Mouse (Mus musculus) heart, postnatal 0 days (tissue): ENCODE data around the gene Agpat1. TPM values are rescaled to one million over a fixed set of nuclear protein-coding genes. Genes with fewer than 3 reads are reported as not detected.

ENCODE experiments used
- ATAC-seq: fragments of 200-750 bp; cut with Nextera tagmentation; 2 replicates; pipeline ENCODE4 v1.8.0; 2017; ENCODE audit warnings: low read depth, moderate number of reproducible peaks, moderate library complexity; ENCODE audit not compliant: insufficient read depth
- DNase-seq: peaks from one replicate; pipeline ENCODE4 v3.0.0-alpha.2; 2016; ENCODE audit warnings: low spot score
- H3K27ac ChIP-seq: fragments of 300-500 bp; sonication (generic); 2 replicates; pipeline ENCODE4 v1.5.1; 2014; ENCODE audit warnings: low read depth, mild to moderate bottlenecking
- H3K27me3 ChIP-seq: fragments of 300-500 bp; sonication (generic); 2 replicates; pipeline ENCODE4 v1.6.1; 2014; ENCODE audit warnings: low read length, mixed read lengths; ENCODE audit not compliant: control insufficient read depth, insufficient read depth
- H3K36me3 ChIP-seq: fragments of 300-500 bp; sonication (generic); replicated peaks from 2 replicates; pipeline ENCODE4 v1.6.1; 2014; ENCODE audit warnings: low read length, mixed read lengths; ENCODE audit not compliant: control insufficient read depth, insufficient read depth
- H3K4me1 ChIP-seq: fragments of 300-500 bp; sonication (generic); 2 replicates; pipeline ENCODE4 v1.6.1; 2014; ENCODE audit warnings: antibody characterized with exemption; ENCODE audit not compliant: control insufficient read depth, insufficient read depth
- H3K4me2 ChIP-seq: fragments of 300-500 bp; sonication (generic); 2 replicates; pipeline ENCODE4 v1.6.1; 2014; ENCODE audit warnings: low read depth, mild to moderate bottlenecking, low read length, moderate library complexity
- H3K4me3 ChIP-seq: fragments of 300-500 bp; sonication (generic); 2 replicates; pipeline ENCODE4 v1.5.1; 2014; ENCODE audit warnings: low read depth, low read length
- H3K9ac ChIP-seq: fragments of 300-500 bp; sonication (generic); replicated peaks from 2 replicates; pipeline ENCODE4 v1.6.1; 2014; ENCODE audit warnings: low read depth, low read length, mixed read lengths
- H3K9me3 ChIP-seq: fragments of 300-500 bp; sonication (generic); replicated peaks from 2 replicates; pipeline ENCODE4 v1.6.1; 2016; ENCODE audit warnings: low read length; ENCODE audit not compliant: control insufficient read depth
- CTCF ChIP-seq: IDR thresholded peaks from 2 replicates; pipeline ENCODE4 v1.5.1; 2016; ENCODE audit warnings: antibody characterized with exemption, control low read depth, low read depth
- EP300 ChIP-seq: IDR thresholded peaks from 2 replicates; pipeline ENCODE4 v1.6.1; 2016; ENCODE audit warnings: antibody characterized with exemption, low read depth
- WGBS: fragments of 180-500 bp; shearing (Covaris S2); extraction: QIAGEN DNeasy Blood & Tissue Kit; methylation state at CpG from one replicate; pipeline ENCODE4 v1.1.7; 2014; 5-methylcytosine and 5-hydroxymethylcytosine counted together
- polyA plus RNA-seq: library from polyadenylated mRNA; unstranded; fragments of >200 nt; fragmentation: Nextera tagmentation; extraction: Ambion mirVana; gene quantifications from 2 replicates; pipeline ENCODE4 v1.2.1, GENCODE M21; 2015
- total RNA-seq: library from RNA; depleted of rRNA; stranded (reverse); fragments of >200 nt; gene quantifications from 2 replicates; pipeline ENCODE4 v1.2.3, GENCODE M21; 2014; ENCODE audit warnings: low replicate concordance

Gene Agpat1
- total and polyA plus RNA-seq, 2 experiments from 2014 or later: 39.6 to 112 TPM

GRCm38 (mm10) chr17:34630761-34631301 is 26.8 kb downstream of the Agpat1 start:
- no peak for ATAC-seq
- H3K27me3 ChIP-seq: peaks cover 50% of the 10 kb centered on the region
- H3K4me2 ChIP-seq: peak overlapping the region; percentile 59
- H3K36me3 ChIP-seq: no peaks in the 10 kb centered on the region
- peak overlapping the region; percentile 37 for H3K4me3 ChIP-seq
- WGBS: 4% methylated on average over 48 of the region's 48 CpGs
- TF ChIP-seq EP300 (no peak), CTCF (no peak)
- no peak for DNase-seq
- peak overlapping the region; percentile 36; the same call in 1 of the 2 replicates for H3K27ac ChIP-seq
- no peaks in the 10 kb centered on the region for H3K9me3 ChIP-seq
- H3K4me1 ChIP-seq: peaks cover 16% of the 10 kb centered on the region
- peak overlapping the region; percentile 41; the same call in 1 of the 2 replicates for H3K9ac ChIP-seq

GRCm38 (mm10) chr17:34631647-34632046 is 27.6 kb downstream of the Agpat1 start:
- Histone ChIP-seq H3K36me3 (no peaks in the 10 kb centered on the region), H3K9me3 (no peaks in the 10 kb centered on the region), H3K4me2 (peak overlapping the region; percentile 59), H3K9ac (peak overlapping the region; percentile 22; the same call in 1 of the 2 replicates), H3K4me3 (peak overlapping the region; percentile 35), H3K27ac (no peak overlapping the region), H3K27me3 (peaks cover 50% of the 10 kb centered on the region), H3K4me1 (peaks cover 10% of the 10 kb centered on the region)
- no peak for TF ChIP-seq CTCF
- TF ChIP-seq EP300: no peak
- no peak for DNase-seq
- WGBS: 8% methylated on average over 12 of the region's 12 CpGs
- no peak for ATAC-seq

DNA sequence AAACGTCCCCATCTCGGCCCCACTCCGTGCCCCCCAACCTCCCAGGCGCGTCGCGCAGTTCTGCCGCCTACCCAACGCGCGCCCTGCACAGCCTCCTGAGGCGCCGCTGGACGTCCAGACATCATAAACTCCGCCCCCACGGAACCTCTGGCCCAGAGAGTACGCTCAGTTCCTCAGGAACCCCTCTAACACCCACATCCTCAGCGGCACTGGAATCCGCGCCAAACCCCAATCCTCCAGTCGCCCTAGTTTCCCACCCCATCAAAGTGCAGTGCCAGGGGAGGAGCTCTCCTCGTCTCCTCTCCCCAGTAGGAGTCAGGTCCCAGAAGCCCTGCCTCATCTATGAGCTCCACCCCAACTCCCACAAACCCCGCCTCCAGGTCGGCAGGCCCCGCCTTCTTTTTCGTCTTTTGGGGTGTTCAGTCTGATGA is 28.2 kb downstream of the Agpat1 start:
- H3K27me3 ChIP-seq: peaks cover 50% of the 10 kb centered on the region
- WGBS: 2% methylated on average over 26 of the region's 26 CpGs
- 0 out of 2 replicates have a peak, but pooled peaks have one; percentile 12 for ATAC-seq
- no peak for DNase-seq
- peak overlapping the region; percentile 35 for H3K4me3 ChIP-seq
- peaks cover 10% of the 10 kb centered on the region for H3K4me1 ChIP-seq
- H3K36me3 ChIP-seq: no peaks in the 10 kb centered on the region
- TF ChIP-seq CTCF (no peak), EP300 (no peak)
- H3K9me3 ChIP-seq: no peaks in the 10 kb centered on the region
- H3K27ac ChIP-seq: no peak overlapping the region
- peak overlapping the region; percentile 59 for H3K4me2 ChIP-seq
- H3K9ac ChIP-seq: peak overlapping the region; percentile 22; the same call in 1 of the 2 replicates

GRCm38 (mm10) chr17:34635671-34636070 is 31.6 kb downstream of the Agpat1 start:
- Histone ChIP-seq H3K9me3 (no peaks in the 10 kb centered on the region), H3K36me3 (no peaks in the 10 kb centered on the region), H3K4me1 (no peaks in the 10 kb centered on the region; the same call in 1 of the 2 replicates), H3K27me3 (peaks cover 32% of the 10 kb centered on the region), H3K4me2 (no peak overlapping the region), H3K27ac (no peak overlapping the region), H3K9ac (no peak overlapping the region), H3K4me3 (no peak overlapping the region)
- no peak for ATAC-seq
- no peak for DNase-seq
- WGBS: 61% methylated on average over 2 of the region's 2 CpGs
- TF ChIP-seq EP300: no peak
- TF ChIP-seq CTCF: no peak

- TF ChIP-seq CTCF (no peak), EP300 (no peak)
Measured at GRCm38 (mm10) chr17:34637459-34637858, 33.4 kb downstream of the Agpat1 start.

More at GRCm38 (mm10) chr17:34637459-34637858, 33.4 kb downstream of the Agpat1 start:
- Histone ChIP-seq H3K9me3 (no peaks in the 10 kb centered on the region), H3K27ac (no peak overlapping the region), H3K36me3 (no peaks in the 10 kb centered on the region), H3K4me1 (no peaks in the 10 kb centered on the region; the same call in 1 of the 2 replicates), H3K27me3 (peaks cover 14% of the 10 kb centered on the region), H3K4me3 (no peak overlapping the region), H3K4me2 (no peak overlapping the region), H3K9ac (no peak overlapping the region)
- ATAC-seq (no peak), DNase-seq (no peak)
- 56% methylated on average over 3 of the region's 3 CpGs for WGBS
